Mouse (Mus musculus) liver, adult 2 months (tissue): ENCODE measurements around the gene Prkx.

ENCODE experiments used
- CTCF ChIP-seq: fragments of 200-500 bp; IDR thresholded peaks from 2 replicates; pipeline ENCODE4 v1.5.1; 2011; ENCODE audit warnings: low read depth, low read length, control low read depth
- POLR2A ChIP-seq: fragments of 200-500 bp; IDR thresholded peaks from 2 replicates; pipeline ENCODE4 v1.6.1; 2011; ENCODE audit warnings: low read length, control low read depth; ENCODE audit not compliant: insufficient read depth; ENCODE audit errors: extremely low read depth

DNA sequence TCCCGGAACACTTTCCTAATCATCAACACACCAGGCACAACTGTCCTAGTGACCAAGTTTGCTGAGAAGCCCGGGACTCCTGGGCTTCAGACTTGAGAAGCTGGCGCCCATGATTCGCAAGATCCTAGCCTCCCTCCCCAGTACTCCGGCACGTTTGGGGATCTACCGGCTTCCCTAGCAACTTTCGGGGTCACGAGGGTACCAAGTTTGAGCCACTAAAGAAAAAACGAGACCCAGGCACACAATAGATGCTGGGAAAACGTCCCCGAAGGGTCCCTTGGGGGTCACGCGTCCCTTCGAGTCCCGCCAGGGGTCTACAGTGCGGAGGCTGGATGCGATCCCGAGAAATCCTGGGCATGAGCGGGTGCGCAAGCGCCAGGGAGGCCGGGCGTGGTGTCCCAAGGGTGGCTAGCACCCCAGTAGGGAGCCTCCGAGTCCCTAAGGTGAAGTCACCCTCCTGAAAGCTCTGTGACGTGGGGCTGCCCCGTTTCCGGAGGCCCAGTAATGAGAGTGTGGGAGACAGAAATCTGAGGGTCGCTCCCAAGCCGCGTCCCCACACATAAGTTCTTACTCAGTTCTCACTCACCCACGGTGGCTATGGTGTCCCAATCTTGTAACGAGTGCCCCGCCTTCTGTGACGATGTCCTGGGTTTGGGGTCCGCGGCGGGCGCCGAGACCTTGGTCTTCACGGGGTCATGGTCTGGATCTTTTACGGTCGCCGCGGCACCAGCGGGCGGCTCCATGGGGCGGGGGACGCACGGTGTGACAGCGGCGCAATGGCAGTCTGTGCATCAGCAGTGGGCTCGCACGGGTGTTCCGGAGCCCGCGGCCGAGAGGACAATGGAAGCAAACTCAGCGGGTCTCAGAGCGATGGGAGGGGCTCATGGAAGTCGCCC lies 868 bp downstream of the Prkx start:
- TF ChIP-seq CTCF (no peak), POLR2A (no peak)
